Mouse (Mus musculus): ENCODE results near the gene Rmnd5a.

DNA sequence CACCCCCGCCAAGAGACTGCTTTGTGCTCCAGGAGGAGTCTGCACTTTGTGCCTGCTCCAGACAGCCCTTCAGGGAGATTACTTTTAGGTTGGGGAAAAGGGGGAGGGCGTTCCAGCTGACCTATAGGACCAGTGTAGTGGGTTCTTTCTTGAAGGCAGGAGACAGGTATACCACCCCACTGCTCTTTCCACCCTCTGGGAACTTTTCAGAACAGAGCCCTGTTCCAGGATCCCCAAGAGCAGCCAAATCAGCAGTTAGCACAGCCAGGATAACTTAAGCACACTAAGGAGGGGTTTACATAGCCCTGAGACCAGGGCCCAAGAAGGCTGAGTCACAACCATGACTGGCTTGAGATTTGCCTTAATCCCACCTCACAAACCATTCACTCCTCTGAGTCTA is 65.5 kb downstream of the Rmnd5a start:
- TF ChIP-seq EP300 (IDR thresholded peaks at IDR 0.05; ENCODE audit: low read depth in 1 of 2, low read length in 2 of 2) (no peak), SIN3A (IDR thresholded peaks at IDR 0.05; ENCODE audit: low read length) (no peak), CTCF (IDR thresholded peaks at IDR 0.05 in 2 of 3, conservative IDR thresholded peaks at IDR 0.05 in 1 of 3; ENCODE audit: control insufficient read depth in 1 of 3, insufficient read depth in 1 of 3, low read depth in 2 of 3, low read length in 3 of 3, poor library complexity in 1 of 3, severe bottlenecking in 1 of 3) (no peak), GATA1 (IDR thresholded peaks at IDR 0.05; ENCODE audit: low read depth, low read length) (no peak)
